ENCODE assay signal across 8 mouse cellular contexts in the genomic region with DNA sequence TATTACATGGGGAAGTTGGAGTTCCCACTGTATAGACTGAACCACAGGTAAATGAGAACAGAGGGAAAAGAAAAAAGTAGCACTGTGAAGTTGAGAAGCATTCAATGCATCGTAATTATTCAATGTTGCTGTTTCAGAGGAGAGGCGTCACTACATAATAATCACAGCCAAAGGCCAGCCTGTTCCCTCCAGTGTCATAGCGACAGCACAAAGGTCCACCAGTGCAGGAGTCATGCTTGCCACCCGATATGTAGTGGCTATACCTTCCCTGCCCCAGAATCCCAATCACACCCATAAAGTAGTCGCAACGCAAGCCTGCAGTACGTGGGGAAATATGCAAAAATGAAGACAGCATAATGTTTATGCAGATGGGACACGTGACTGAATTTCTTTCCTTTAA.
A peak's percentile ranks its signal among the peaks of the same experiment; 100 is the strongest.
DNase-seq lines count a peak whose midpoint lies in the region; ATAC-seq and TF ChIP-seq lines count a peak whose summit lies in the region.

No protein-coding gene starts in this region.

- peaks cover 16% of the 10 kb centered on the region for H3K4me1 ChIP-seq in lung, embryonic 15.5 days
- H3K4me1 ChIP-seq in limb, embryonic 11.5 days (ENCODE audit: control insufficient read depth, insufficient read depth, low read length), result peaks cover 10% of the 10 kb centered on the region; the same call in 1 of the 2 replicates
- H3K4me1 ChIP-seq in olfactory bulb, adult 2 months (ENCODE audit: control insufficient read depth, insufficient read depth, low read length), result peaks cover 7% of the 10 kb centered on the region; the same call in 1 of the 2 replicates

- H3K36me3 ChIP-seq in lung, embryonic 15.5 days, result 0 out of 2 replicates have a peak, but pooled peaks cover 4% of the 10 kb centered on the region
- peaks cover 2% of the 10 kb centered on the region; the same call in 1 of the 2 replicates for H3K36me3 ChIP-seq in limb, embryonic 11.5 days (ENCODE audit: control insufficient read depth, insufficient read depth, low read length)

- no peaks in the 10 kb centered on the region for H3K9me3 ChIP-seq in lung, embryonic 15.5 days
- H3K9me3 ChIP-seq in limb, embryonic 11.5 days (ENCODE audit: control insufficient read depth, low read length), result no peaks in the 10 kb centered on the region

- no peak overlapping the region for H3K4me2 ChIP-seq in lung, embryonic 15.5 days
- no peak overlapping the region for H3K4me2 ChIP-seq in limb, embryonic 11.5 days (ENCODE audit: low read depth, severe bottlenecking)

- H3K27ac ChIP-seq in lung, embryonic 15.5 days, result peak overlapping the region; percentile 74
- H3K27ac ChIP-seq in limb, embryonic 11.5 days (replicated peaks; ENCODE audit: low read depth, low read length), result peak overlapping the region; percentile 58; the same call in 1 of the 2 replicates
- 0 out of 2 replicates have a peak overlapping the region, but pooled peaks have one; percentile 42 for H3K27ac ChIP-seq in olfactory bulb, adult 2 months (ENCODE audit: insufficient read depth, low read depth, low read length)

- no peaks in the 10 kb centered on the region for H3K27me3 ChIP-seq in lung, embryonic 15.5 days
- H3K27me3 ChIP-seq in limb, embryonic 11.5 days (ENCODE audit: control insufficient read depth, insufficient read depth, low read length), result no peaks in the 10 kb centered on the region

- no peak for ATAC-seq in lung, embryonic 15.5 days (ENCODE audit: borderline replicate concordance, extremely low read depth, low FRiP score, low TSS enrichment)
- ATAC-seq in limb, embryonic 11.5 days (ENCODE audit: insufficient number of reproducible peaks, low FRiP score, low TSS enrichment, low read depth), result no peak

- no peak for TF ChIP-seq CTCF in olfactory bulb, adult 2 months (IDR thresholded peaks at IDR 0.05; ENCODE audit: insufficient read depth, low read depth, low read length)

- TF ChIP-seq POLR2A in olfactory bulb, adult 2 months (IDR thresholded peaks at IDR 0.05; ENCODE audit: insufficient read depth, low read depth, low read length), result no peak

- peak; percentile 17 for DNase-seq in cerebellum, adult 9-11 months
- DNase-seq in cerebellum, adult 18-20 months, result no peak
- DNase-seq in lung, postnatal 36 days, result no peak
- no peak for DNase-seq in limb, embryonic 11.5 days (ENCODE audit: low spot score)
- DNase-seq in Muller cell, postnatal 12 days (ENCODE audit: inconsistent ontology term), result no peak
- DNase-seq in adrenal gland, postnatal 4 days (ENCODE audit: low spot score in 2 of 2), result no peak

- no peak overlapping the region for H3K4me3 ChIP-seq in lung, embryonic 15.5 days
- no peak overlapping the region for H3K4me3 ChIP-seq in limb, embryonic 11.5 days (ENCODE audit: low read depth, low read length)
- no peak overlapping the region for H3K4me3 ChIP-seq in olfactory bulb, adult 2 months (ENCODE audit: insufficient read depth, low read depth, low read length)

- H3K9ac ChIP-seq in lung, embryonic 15.5 days, result no peak overlapping the region
- no peak overlapping the region for H3K9ac ChIP-seq in limb, embryonic 11.5 days (ENCODE audit: low read length)

- 75% methylated on average over 8 of the region's 8 CpGs for WGBS in lung, embryonic 15.5 days
- 66% methylated on average over 8 of the region's 8 CpGs for WGBS in limb, embryonic 11.5 days
- WGBS in olfactory bulb, adult 2 months, result 81% methylated on average over 8 of the region's 8 CpGs
